8 mouse cellular contexts compared by ENCODE assay signal in genomic region chr6:128308311-128308710, GRCm38 (mm10). TPM values are rescaled to one million over a fixed set of nuclear protein-coding genes. Genes with fewer than 3 reads are reported as not detected.
A peak's percentile ranks its signal among the peaks of the same experiment; 100 is the strongest.
DNase-seq lines count a peak whose midpoint lies in the region; ATAC-seq and TF ChIP-seq lines count a peak whose summit lies in the region.

No protein-coding gene starts in this region.

- TF ChIP-seq POLR2A in embryonic fibroblast, embryonic 13.5 days (IDR thresholded peaks at IDR 0.05; ENCODE audit: low read depth, low read length), result no peak

- H3K27me3 ChIP-seq in hindbrain, embryonic 12.5 days, result no peaks in the 10 kb centered on the region
- 0 out of 2 replicates have a peak, but pooled peaks cover 10% of the 10 kb centered on the region for H3K27me3 ChIP-seq in limb, embryonic 10.5 days (ENCODE audit: low read depth, poor library complexity, severe bottlenecking)
- H3K27me3 ChIP-seq in midbrain, embryonic 14.5 days (ENCODE audit: control insufficient read depth, insufficient read depth, low read length), result no peaks in the 10 kb centered on the region

- no peak overlapping the region for H3K4me2 ChIP-seq in hindbrain, embryonic 12.5 days (replicated peaks)
- H3K4me2 ChIP-seq in midbrain, embryonic 14.5 days (ENCODE audit: low read length), result no peak overlapping the region

- TF ChIP-seq CTCF in embryonic fibroblast, embryonic 13.5 days (IDR thresholded peaks at IDR 0.05; ENCODE audit: borderline replicate concordance, insufficient read depth, low read length), result peak; percentile 72; the same call in 1 of the 2 replicates

- no peak overlapping the region for H3K4me3 ChIP-seq in embryonic fibroblast, embryonic 13.5 days (ENCODE audit: insufficient read depth, low read length)
- H3K4me3 ChIP-seq in hindbrain, embryonic 12.5 days, result no peak overlapping the region
- H3K4me3 ChIP-seq in limb, embryonic 10.5 days, result no peak overlapping the region
- no peak overlapping the region for H3K4me3 ChIP-seq in midbrain, embryonic 14.5 days (replicated peaks; ENCODE audit: low read depth, low read length)

- no peaks in the 10 kb centered on the region for H3K9me3 ChIP-seq in hindbrain, embryonic 12.5 days (replicated peaks)
- H3K9me3 ChIP-seq in limb, embryonic 10.5 days (replicated peaks), result no peaks in the 10 kb centered on the region
- H3K9me3 ChIP-seq in midbrain, embryonic 14.5 days (ENCODE audit: control insufficient read depth, low read length), result no peaks in the 10 kb centered on the region

- WGBS in hindbrain, embryonic 12.5 days, result 37% methylated on average over 4 of the region's 4 CpGs
- WGBS in limb, embryonic 10.5 days, result 31% methylated on average over 4 of the region's 4 CpGs
- 27% methylated on average over 4 of the region's 4 CpGs for WGBS in midbrain, embryonic 14.5 days

- peak; percentile 29 for DNase-seq in ovary, postnatal 14 days (ENCODE audit: low spot score)
- no peak for DNase-seq in ovary, postnatal 10 days (ENCODE audit: low spot score)
- DNase-seq in adrenal gland, postnatal 25 days, result peak; percentile 60
- DNase-seq in limb, embryonic 10.5 days (ENCODE audit: low spot score), result peak; percentile 91
- DNase-seq in midbrain, embryonic 14.5 days, result peak; percentile 79
- DNase-seq in yolk sac, embryonic 10.5 days (ENCODE audit: low spot score), result peak; percentile 76

- peak; percentile 52; the same call in 1 of the 2 replicates for ATAC-seq in hindbrain, embryonic 12.5 days (ENCODE audit: low FRiP score)
- peak; percentile 63; the same call in 1 of the 2 replicates for ATAC-seq in midbrain, embryonic 14.5 days (ENCODE audit: low FRiP score, low TSS enrichment)

- H3K4me1 ChIP-seq in embryonic fibroblast, embryonic 13.5 days (ENCODE audit: control insufficient read depth, insufficient read depth, low read length), result no peaks in the 10 kb centered on the region
- no peaks in the 10 kb centered on the region; the same call in 1 of the 2 replicates for H3K4me1 ChIP-seq in hindbrain, embryonic 12.5 days
- H3K4me1 ChIP-seq in limb, embryonic 10.5 days, result peaks cover 7% of the 10 kb centered on the region; the same call in 1 of the 2 replicates
- no peaks in the 10 kb centered on the region for H3K4me1 ChIP-seq in midbrain, embryonic 14.5 days (ENCODE audit: control insufficient read depth, insufficient read depth, low read length)

- H3K27ac ChIP-seq in embryonic fibroblast, embryonic 13.5 days (ENCODE audit: insufficient read depth, low read length), result no peak overlapping the region
- H3K27ac ChIP-seq in hindbrain, embryonic 12.5 days, result no peak overlapping the region
- H3K27ac ChIP-seq in limb, embryonic 10.5 days, result no peak overlapping the region
- no peak overlapping the region for H3K27ac ChIP-seq in midbrain, embryonic 14.5 days (replicated peaks; ENCODE audit: low read depth, low read length)

- H3K36me3 ChIP-seq in hindbrain, embryonic 12.5 days, result no peaks in the 10 kb centered on the region
- no peaks in the 10 kb centered on the region for H3K36me3 ChIP-seq in limb, embryonic 10.5 days
- H3K36me3 ChIP-seq in midbrain, embryonic 14.5 days (ENCODE audit: control insufficient read depth, insufficient read depth, low read length), result no peaks in the 10 kb centered on the region

- no peak overlapping the region for H3K9ac ChIP-seq in hindbrain, embryonic 12.5 days
- H3K9ac ChIP-seq in midbrain, embryonic 14.5 days (replicated peaks; ENCODE audit: low read length), result no peak overlapping the region

RNA-seq across cellular contexts. Expression of gene Tead4, which starts 7.7 kb away (rescaled TPM):
- total RNA-seq in adrenal gland, postnatal 25 days (2021), result 1.0 and 2.4 TPM in 2 replicates
- 3.0 and 4.2 TPM in 2 replicates for polyA plus RNA-seq in embryonic fibroblast, embryonic 13.5 days (2011; ENCODE audit: insufficient read length, low read depth, missing spikeins)
- polyA plus RNA-seq in hindbrain, embryonic 12.5 days (2016; fragmentation: Nextera tagmentation; extraction: Ambion mirVana), result 2.4 TPM in 2 replicates
- polyA plus RNA-seq in limb, embryonic 10.5 days (2016; fragmentation: Nextera tagmentation; extraction: Ambion mirVana), result 2.5 and 3.2 TPM in 2 replicates
- polyA plus RNA-seq in midbrain, embryonic 14.5 days (2014; fragmentation: Nextera tagmentation; extraction: Ambion mirVana), result 0.19 and 0.55 TPM in 2 replicates

RNA-seq across cellular contexts. Expression of gene Tulp3, which starts 47.3 kb away (rescaled TPM):
- 53.8 and 54.2 TPM in 2 replicates for total RNA-seq in adrenal gland, postnatal 25 days (2021)
- polyA plus RNA-seq in embryonic fibroblast, embryonic 13.5 days (2011; ENCODE audit: insufficient read length, low read depth, missing spikeins), result 56.8 and 67.0 TPM in 2 replicates
- polyA plus RNA-seq in hindbrain, embryonic 12.5 days (2016; fragmentation: Nextera tagmentation; extraction: Ambion mirVana), result 22.0 and 22.2 TPM in 2 replicates
- polyA plus RNA-seq in limb, embryonic 10.5 days (2016; fragmentation: Nextera tagmentation; extraction: Ambion mirVana), result 21.6 and 23.2 TPM in 2 replicates
- polyA plus RNA-seq in midbrain, embryonic 14.5 days (2014; fragmentation: Nextera tagmentation; extraction: Ambion mirVana), result 11.5 and 13.8 TPM in 2 replicates

RNA-seq across cellular contexts. Expression of gene Rhno1, which starts 54.4 kb away (rescaled TPM):
- 24.3 and 25.6 TPM in 2 replicates for total RNA-seq in adrenal gland, postnatal 25 days (2021)
- polyA plus RNA-seq in embryonic fibroblast, embryonic 13.5 days (2011; ENCODE audit: insufficient read length, low read depth, missing spikeins), result 39.6 TPM in 2 replicates
- polyA plus RNA-seq in hindbrain, embryonic 12.5 days (2016; fragmentation: Nextera tagmentation; extraction: Ambion mirVana), result 138 and 142 TPM in 2 replicates
- polyA plus RNA-seq in limb, embryonic 10.5 days (2016; fragmentation: Nextera tagmentation; extraction: Ambion mirVana), result 193 and 197 TPM in 2 replicates
- 93.8 and 101 TPM in 2 replicates for polyA plus RNA-seq in midbrain, embryonic 14.5 days (2014; fragmentation: Nextera tagmentation; extraction: Ambion mirVana)

RNA-seq across cellular contexts. Expression of gene Foxm1, which starts 54.5 kb away (rescaled TPM):
- 7.0 and 12.1 TPM in 2 replicates for total RNA-seq in adrenal gland, postnatal 25 days (2021)
- 41.6 and 45.7 TPM in 2 replicates for polyA plus RNA-seq in embryonic fibroblast, embryonic 13.5 days (2011; ENCODE audit: insufficient read length, low read depth, missing spikeins)
- polyA plus RNA-seq in hindbrain, embryonic 12.5 days (2016; fragmentation: Nextera tagmentation; extraction: Ambion mirVana), result 36.1 and 40.3 TPM in 2 replicates
- polyA plus RNA-seq in limb, embryonic 10.5 days (2016; fragmentation: Nextera tagmentation; extraction: Ambion mirVana), result 67.5 and 68.3 TPM in 2 replicates
- 5.5 and 9.8 TPM in 2 replicates for polyA plus RNA-seq in midbrain, embryonic 14.5 days (2014; fragmentation: Nextera tagmentation; extraction: Ambion mirVana)
